Mouse (Mus musculus): ENCODE measurements around the gene Jagn1.

DNA sequence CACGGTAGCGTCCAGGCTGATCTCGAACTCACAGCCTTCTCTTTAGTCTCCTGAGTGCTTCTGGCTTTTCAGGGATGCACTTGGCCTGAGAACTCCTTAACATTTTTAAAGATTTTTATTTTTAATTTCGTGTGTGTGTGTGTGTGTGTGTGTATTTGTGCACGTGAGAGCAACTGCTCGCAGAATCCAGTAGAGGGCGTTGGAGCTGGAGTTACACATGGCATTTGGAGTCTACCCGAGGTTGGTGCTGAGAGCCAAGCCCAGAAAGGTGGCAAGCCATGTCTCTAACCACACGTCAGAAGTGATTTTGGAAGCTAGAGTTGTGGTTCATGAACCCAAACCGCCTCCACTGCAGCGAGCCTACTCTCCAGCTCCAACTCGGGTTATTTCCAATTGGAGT lies 722 bp downstream of the Jagn1 start:
- TF ChIP-seq CTCF (conservative IDR thresholded peaks at IDR 0.05; ENCODE audit: low read length), result peak; percentile 59
- no peak for TF ChIP-seq NANOG (IDR thresholded peaks at IDR 0.05; ENCODE audit: borderline replicate concordance, low read length)
- no peak for TF ChIP-seq POU5F1 (IDR thresholded peaks at IDR 0.05; ENCODE audit: borderline replicate concordance, low read length)
